Mouse (Mus musculus) intestine, embryonic 14.5 days (tissue): ENCODE data around the gene Fchsd2. TPM values are rescaled to one million over a fixed set of nuclear protein-coding genes. Genes with fewer than 3 reads are reported as not detected.

Experiments used
- ATAC-seq: fragments of 200-750 bp; cut with Nextera tagmentation; replicated peaks from 2 replicates; pipeline ENCODE4 v1.8.0; 2017; ENCODE audit warnings: low read depth, moderate number of reproducible peaks, moderate TSS enrichment, moderate library complexity; ENCODE audit not compliant: low FRiP score, low TSS enrichment
- DNase-seq: peaks from one replicate; pipeline ENCODE4 v3.0.0-alpha.2; 2018; ENCODE audit warnings: low spot score
- H3K27ac ChIP-seq: fragments of 300-500 bp; sonication (generic); 2 replicates; pipeline ENCODE4 v1.5.1; 2014; ENCODE audit warnings: low read depth, mild to moderate bottlenecking, control low read depth
- H3K27me3 ChIP-seq: fragments of 300-500 bp; sonication (generic); replicated peaks from 2 replicates; pipeline ENCODE4 v1.6.1; 2014; ENCODE audit warnings: low read length, control low read depth; ENCODE audit not compliant: control insufficient read depth, insufficient read depth
- H3K36me3 ChIP-seq: fragments of 300-500 bp; sonication (generic); 2 replicates; pipeline ENCODE4 v1.6.1; 2014; ENCODE audit warnings: low read length, control low read depth; ENCODE audit not compliant: control insufficient read depth, insufficient read depth
- H3K4me1 ChIP-seq: fragments of 300-500 bp; sonication (generic); replicated peaks from 2 replicates; pipeline ENCODE4 v1.6.1; 2014; ENCODE audit warnings: low read length, control low read depth, mixed read lengths; ENCODE audit not compliant: control insufficient read depth, insufficient read depth
- H3K4me2 ChIP-seq: fragments of 300-500 bp; sonication (generic); 2 replicates; pipeline ENCODE4 v1.6.1; 2014; ENCODE audit warnings: low read length
- H3K4me3 ChIP-seq: fragments of 300-500 bp; sonication (generic); 2 replicates; pipeline ENCODE4 v1.5.1; 2014; ENCODE audit warnings: low read depth, low read length, control low read depth, mixed read lengths
- H3K9ac ChIP-seq: fragments of 300-500 bp; sonication (generic); 2 replicates; pipeline ENCODE4 v1.6.1; 2014; ENCODE audit warnings: mild to moderate bottlenecking, low read length
- H3K9me3 ChIP-seq: fragments of 300-500 bp; sonication (generic); 2 replicates; pipeline ENCODE4 v1.6.1; 2016; ENCODE audit warnings: low read length, control low read depth; ENCODE audit not compliant: control insufficient read depth
- WGBS: fragments of 180-500 bp; shearing (Covaris S2); extraction: QIAGEN DNeasy Blood & Tissue Kit; methylation state at CpG from one replicate; pipeline ENCODE4 v1.1.7; 2014; 5-methylcytosine and 5-hydroxymethylcytosine counted together
- polyA plus RNA-seq: library from polyadenylated mRNA; unstranded; fragments of >200 nt; fragmentation: Nextera tagmentation; extraction: Ambion mirVana; gene quantifications from 2 replicates; pipeline ENCODE4 v1.2.1, GENCODE M21; 2014

Fchsd2 gene
- polyA plus RNA-seq, 1 experiment from 2014 or later: 24.4 TPM

- ATAC-seq: no peak
- H3K36me3 ChIP-seq: no peaks in the 10 kb centered on the region
- 72% methylated on average over 10 of the region's 10 CpGs for WGBS
- no peaks in the 10 kb centered on the region for H3K27me3 ChIP-seq
- no peaks in the 10 kb centered on the region for H3K9me3 ChIP-seq
- no peak for DNase-seq
- no peaks in the 10 kb centered on the region for H3K4me1 ChIP-seq
- no peak overlapping the region for H3K27ac ChIP-seq
- H3K9ac ChIP-seq: no peak overlapping the region
- H3K4me3 ChIP-seq: no peak overlapping the region
- no peak overlapping the region for H3K4me2 ChIP-seq
These were observed 8.6 kb downstream of the Fchsd2 start for GRCm38 (mm10) chr7:101101156-101101691.

- Histone ChIP-seq H3K4me2 (no peak overlapping the region), H3K9me3 (no peaks in the 10 kb centered on the region), H3K4me3 (no peak overlapping the region), H3K27ac (no peak overlapping the region), H3K9ac (no peak overlapping the region), H3K36me3 (peaks cover 5% of the 10 kb centered on the region), H3K4me1 (peaks cover 10% of the 10 kb centered on the region), H3K27me3 (no peaks in the 10 kb centered on the region)
- WGBS: 45% methylated on average over 2 of the region's 2 CpGs
- DNase-seq (no peak), ATAC-seq (no peak)
These were observed 14.0 kb downstream of the Fchsd2 start for GRCm38 (mm10) chr7:101106666-101107065.

- peak overlapping the region; percentile 33; the same call in 1 of the 2 replicates for H3K27ac ChIP-seq
- H3K9ac ChIP-seq: peak overlapping the region; percentile 57; the same call in 1 of the 2 replicates
- H3K4me3 ChIP-seq: peak overlapping the region; percentile 53
- ATAC-seq: no peak; the same call in 1 of the 2 replicates
- H3K4me1 ChIP-seq: peaks cover 10% of the 10 kb centered on the region
- H3K4me2 ChIP-seq: peak overlapping the region; percentile 62
- no peaks in the 10 kb centered on the region for H3K27me3 ChIP-seq
- WGBS: 34% methylated on average over 5 of the region's 5 CpGs
- H3K9me3 ChIP-seq: no peaks in the 10 kb centered on the region
- no peak for DNase-seq
- H3K36me3 ChIP-seq: peaks cover 6% of the 10 kb centered on the region
These were observed 14.6 kb downstream of the Fchsd2 start for GRCm38 (mm10) chr7:101107073-101107810.

DNA sequence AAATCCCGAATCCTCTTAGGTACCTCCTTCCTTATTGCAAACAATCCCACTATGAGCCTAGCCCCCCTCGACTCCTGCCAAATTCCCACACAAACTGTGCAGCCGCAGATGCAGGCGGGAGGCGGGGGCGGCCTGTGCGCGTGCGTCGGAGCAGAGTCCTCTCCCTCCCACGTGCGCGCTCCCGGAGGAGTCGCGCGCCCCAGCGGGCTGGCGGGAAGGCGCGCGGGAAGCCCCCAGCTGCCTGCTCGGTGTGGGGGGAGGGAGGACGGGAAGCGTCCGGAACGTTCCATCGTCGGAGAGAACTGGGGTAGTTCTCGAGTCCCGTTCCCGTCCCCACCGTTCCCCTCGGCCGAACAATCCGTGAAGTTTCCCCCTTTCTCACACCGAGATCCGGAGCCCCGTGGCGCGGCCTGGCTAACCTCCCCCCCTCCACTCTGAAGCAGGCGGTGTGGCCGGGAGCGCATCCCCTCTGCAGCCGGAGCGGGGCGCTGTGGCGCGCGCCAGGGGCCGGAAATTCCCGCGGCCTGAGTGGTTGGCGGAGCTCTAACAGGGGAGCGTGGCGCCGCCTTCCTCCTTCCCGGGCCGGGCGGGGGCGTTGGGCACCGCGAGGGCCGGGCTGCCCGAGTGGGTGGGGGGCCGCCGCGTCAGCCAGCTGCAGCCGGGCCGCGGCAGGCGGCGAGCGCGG lies 15.4 kb downstream of the Fchsd2 start:
- H3K9me3 ChIP-seq: no peaks in the 10 kb centered on the region
- no peaks in the 10 kb centered on the region for H3K27me3 ChIP-seq
- H3K9ac ChIP-seq: peak overlapping the region; percentile 57
- WGBS: under 1% methylated on average over 63 of the region's 75 CpGs
- peak overlapping the region; percentile 62 for H3K4me2 ChIP-seq
- H3K36me3 ChIP-seq: peaks cover 6% of the 10 kb centered on the region
- H3K4me3 ChIP-seq: peak overlapping the region; percentile 53
- peak overlapping the region; percentile 85 for H3K27ac ChIP-seq
- DNase-seq: peak; percentile 98
- ATAC-seq: peak; percentile 94
- H3K4me1 ChIP-seq: peaks cover 10% of the 10 kb centered on the region

DNA sequence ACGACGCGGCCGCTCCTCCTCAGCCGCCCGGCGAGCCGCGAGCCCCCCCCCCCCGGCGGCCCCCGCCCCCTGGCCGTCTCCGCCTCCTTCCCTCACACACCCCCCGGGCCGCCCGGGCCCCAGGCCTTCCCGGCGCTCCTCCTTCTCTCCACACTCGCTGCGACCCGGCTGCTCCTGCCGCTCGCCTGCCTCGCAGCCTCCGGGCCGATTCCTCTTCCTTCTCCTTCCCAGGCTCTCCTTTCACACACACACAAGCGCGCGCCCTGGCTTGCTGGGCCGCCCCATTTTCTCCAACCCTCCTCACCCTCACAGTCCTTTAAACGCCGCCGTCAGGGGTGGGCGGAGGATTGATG lies 16.0 kb downstream of the Fchsd2 start:
- peak overlapping the region; percentile 53 for H3K4me3 ChIP-seq
- H3K9ac ChIP-seq: peak overlapping the region; percentile 57
- H3K27me3 ChIP-seq: no peaks in the 10 kb centered on the region
- H3K4me2 ChIP-seq: peak overlapping the region; percentile 70
- peaks cover 10% of the 10 kb centered on the region for H3K4me1 ChIP-seq
- no peak for ATAC-seq
- no peaks in the 10 kb centered on the region for H3K9me3 ChIP-seq
- peaks cover 10% of the 10 kb centered on the region for H3K36me3 ChIP-seq
- DNase-seq: peak; percentile 91
- 1% methylated on average over 17 of the region's 35 CpGs for WGBS
- peak overlapping the region; percentile 85 for H3K27ac ChIP-seq

DNA sequence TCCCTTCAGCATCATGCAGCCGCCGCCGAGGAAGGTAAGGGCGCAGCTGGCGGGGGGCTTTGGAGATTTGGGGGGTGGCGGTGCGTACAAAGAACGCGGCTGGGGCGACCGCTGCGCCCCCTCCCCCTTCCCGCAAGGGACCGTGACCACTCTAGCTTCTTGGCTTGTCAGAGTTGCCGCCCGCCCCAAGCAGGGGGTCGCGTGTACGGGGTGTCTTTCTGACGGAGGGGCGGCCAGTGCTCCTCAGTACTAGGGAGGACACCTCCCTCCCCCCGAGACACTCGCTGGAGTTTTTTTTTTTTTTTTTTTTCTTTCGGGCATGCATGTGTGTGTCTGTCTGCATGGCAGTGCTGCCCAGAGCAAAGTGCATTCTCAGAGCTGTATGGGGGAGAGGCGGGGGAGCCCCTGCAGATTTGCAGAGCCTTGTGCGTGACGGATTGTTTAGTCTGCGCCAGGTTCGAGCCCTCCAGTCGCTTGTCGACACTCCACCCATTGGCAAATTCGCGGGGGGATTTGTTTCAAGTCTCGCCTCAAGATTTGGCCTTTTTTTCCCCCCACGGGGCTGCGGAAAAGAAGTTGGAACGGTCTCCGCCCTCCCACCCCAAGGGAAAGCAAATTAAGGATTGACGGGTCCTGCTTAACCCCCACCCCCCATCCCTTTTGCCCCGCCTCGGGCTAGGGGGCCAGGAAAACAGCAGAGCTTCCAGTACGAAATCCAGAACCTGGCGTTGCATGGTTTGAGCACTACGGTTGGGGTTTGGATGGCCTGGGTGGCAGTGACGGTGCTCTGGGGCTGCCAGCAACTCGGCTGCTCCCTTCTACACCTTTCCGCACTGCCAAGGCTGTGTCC lies 16.6 kb downstream of the Fchsd2 start:
- peak overlapping the region; percentile 70 for H3K4me2 ChIP-seq
- ATAC-seq: peak; percentile 24

GRCm38 (mm10) chr7:101109856-101110350 lies 17.2 kb downstream of the Fchsd2 start:
- H3K4me3 ChIP-seq: peak overlapping the region; percentile 53
- peaks cover 10% of the 10 kb centered on the region for H3K4me1 ChIP-seq
- H3K27me3 ChIP-seq: no peaks in the 10 kb centered on the region
- peak overlapping the region; percentile 70 for H3K4me2 ChIP-seq
- peak overlapping the region; percentile 85; the same call in 1 of the 2 replicates for H3K27ac ChIP-seq
- 9% methylated on average over 8 of the region's 8 CpGs for WGBS
- DNase-seq (no peak), ATAC-seq (no peak)
- H3K9me3 ChIP-seq: no peaks in the 10 kb centered on the region
- H3K9ac ChIP-seq: peak overlapping the region; percentile 57
- H3K36me3 ChIP-seq: peaks cover 22% of the 10 kb centered on the region

More for the DNA sequence above, 16.6 kb downstream of the Fchsd2 start:
- Histone ChIP-seq H3K4me1 (peaks cover 10% of the 10 kb centered on the region), H3K9ac (peak overlapping the region; percentile 57), H3K36me3 (peaks cover 16% of the 10 kb centered on the region), H3K27me3 (no peaks in the 10 kb centered on the region), H3K27ac (peak overlapping the region; percentile 85), H3K4me3 (peak overlapping the region; percentile 53), H3K9me3 (no peaks in the 10 kb centered on the region)
- no peak for DNase-seq
- WGBS: under 1% methylated on average over 46 of the region's 47 CpGs

- Histone ChIP-seq H3K36me3 (peaks cover 52% of the 10 kb centered on the region), H3K4me2 (no peak overlapping the region), H3K4me3 (no peak overlapping the region), H3K27ac (no peak overlapping the region), H3K9ac (no peak overlapping the region), H3K4me1 (no peaks in the 10 kb centered on the region; the same call in 1 of the 2 replicates), H3K9me3 (no peaks in the 10 kb centered on the region), H3K27me3 (no peaks in the 10 kb centered on the region)
- no peak for ATAC-seq
- 79% methylated on average over 3 of the region's 3 CpGs for WGBS
- no peak for DNase-seq
These were observed 20.7 kb downstream of the Fchsd2 start for GRCm38 (mm10) chr7:101113410-101113809.
